Mouse (Mus musculus): Measurements from ENCODE around the gene Ogfod3.

The Ogfod3 gene

DNA sequence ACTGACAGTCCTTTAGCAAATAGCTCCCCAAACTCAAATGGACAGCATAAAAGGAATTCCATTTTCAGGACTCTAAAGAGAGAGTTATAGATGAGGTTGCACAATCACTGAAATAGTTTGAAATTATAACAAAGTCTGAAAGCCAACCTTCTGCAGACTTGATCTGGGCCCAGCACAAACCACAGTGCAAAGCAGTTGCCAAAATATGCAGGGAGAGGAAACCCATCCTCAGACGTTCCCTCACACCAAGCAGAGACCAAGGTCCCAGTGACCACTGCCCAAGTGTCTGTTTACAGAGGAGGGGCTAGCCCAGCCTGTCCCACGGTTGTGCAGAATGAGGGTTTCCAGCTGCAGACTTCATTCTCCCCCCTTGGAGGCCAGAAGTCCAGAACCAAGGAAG lies 5.9 kb downstream of the Ogfod3 start:
- DNase-seq: no peak

DNA sequence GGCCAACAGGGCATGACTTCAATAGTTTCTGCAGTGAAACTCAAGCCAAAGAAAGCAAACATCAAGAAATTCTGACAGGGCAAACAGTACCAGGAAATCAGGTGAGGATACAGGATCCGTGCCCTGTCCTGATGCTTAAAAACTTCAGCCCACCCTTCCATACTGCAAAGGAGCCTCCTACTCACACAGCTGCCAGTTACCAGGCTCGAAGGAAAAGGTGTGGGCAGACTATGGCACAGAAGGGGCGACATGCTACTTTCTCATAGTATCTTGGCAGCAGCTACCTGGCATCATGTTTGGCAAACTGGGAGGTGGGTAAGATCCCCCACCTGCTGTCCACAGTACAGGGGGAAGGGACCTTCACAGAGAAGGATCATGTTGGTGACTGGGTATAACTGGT lies 11.1 kb downstream of the Ogfod3 start:
- DNase-seq: no peak

DNA sequence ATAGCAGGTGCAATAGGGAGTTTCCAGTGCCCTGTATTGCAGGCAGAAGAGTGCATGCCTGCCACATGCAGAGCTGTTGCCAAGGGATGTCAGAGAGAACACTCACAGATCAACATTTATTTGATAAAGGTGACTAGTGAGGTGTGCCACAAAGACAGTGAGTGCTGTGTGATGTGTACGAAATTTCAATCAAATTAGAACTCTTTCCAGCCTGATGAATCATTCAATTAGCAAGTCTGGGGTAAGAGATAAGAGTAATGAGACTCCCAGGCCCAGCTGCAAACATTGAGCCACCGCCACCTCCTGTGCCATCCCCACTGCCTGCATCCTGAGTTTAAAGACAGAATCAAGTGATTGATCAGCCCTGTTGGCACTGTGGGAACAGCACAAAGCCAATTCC lies 11.8 kb downstream of the Ogfod3 start:
- no peak for DNase-seq

DNA sequence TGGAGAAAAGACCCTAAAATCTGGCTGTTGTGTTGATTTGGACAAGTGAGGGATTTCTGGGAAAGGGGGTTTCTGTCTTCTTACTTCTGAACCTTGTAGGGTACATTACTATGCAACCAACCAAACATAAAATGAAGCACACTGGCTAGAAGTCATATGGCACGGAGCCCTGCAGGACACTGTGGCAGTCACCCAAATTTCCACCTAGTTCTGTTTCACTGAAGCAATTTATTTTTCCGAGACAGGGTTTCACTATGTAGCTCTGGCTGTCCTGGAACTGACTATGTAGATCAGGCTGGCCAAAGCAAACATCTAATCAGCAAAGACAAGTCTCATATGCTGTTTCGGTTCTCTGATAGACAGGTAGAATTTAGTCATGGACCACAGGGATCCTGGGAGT lies 14.8 kb downstream of the Ogfod3 start:
- DNase-seq: peak; percentile 93

DNA sequence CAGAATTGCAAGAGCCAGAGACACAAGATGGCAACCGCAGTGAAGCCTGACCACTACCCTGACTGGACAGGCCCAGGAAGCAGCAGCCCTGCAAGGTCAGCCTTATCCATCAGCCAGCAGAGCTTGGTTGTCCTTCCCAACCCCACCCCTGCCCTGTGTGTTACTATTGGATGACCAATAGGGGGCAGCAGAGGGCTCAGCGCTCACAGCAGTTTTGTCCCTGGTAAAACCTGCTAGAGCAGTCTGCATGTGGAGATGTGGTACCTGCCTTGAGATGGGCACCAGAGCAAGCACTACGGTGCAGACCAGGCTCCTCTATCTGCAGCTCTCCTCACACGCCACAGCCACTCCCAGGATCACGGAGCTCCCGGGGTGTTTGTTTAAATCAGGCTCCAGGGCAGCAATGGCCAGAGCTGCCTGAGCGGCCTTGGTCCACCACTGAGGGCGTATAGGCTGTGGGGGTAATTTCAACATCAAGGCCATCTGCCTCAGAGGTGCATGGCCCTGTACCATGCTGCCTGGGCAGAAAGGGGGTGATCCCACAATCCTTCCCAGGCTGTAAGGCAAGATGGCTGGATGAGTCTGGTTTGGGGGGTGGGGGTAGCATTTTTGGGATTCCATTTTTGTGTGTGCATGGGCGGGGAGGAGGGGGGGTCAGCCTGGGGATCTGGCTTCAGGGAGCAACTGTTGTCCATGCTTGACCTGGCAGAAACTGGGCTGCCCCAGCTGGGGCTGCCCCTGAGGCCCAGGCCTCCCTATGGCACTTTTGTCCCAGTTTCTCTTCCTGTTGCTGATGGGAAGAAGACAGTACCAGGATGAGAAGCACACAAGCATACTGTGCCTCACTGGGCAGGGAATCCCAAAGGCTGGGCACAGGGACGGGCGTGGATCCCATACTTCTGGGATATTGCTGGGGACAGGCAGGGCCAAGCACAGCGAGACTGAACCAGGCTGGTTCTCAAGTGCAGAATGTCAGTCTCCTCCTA lies 27.9 kb downstream of the Ogfod3 start:
- DNase-seq: no peak

DNA sequence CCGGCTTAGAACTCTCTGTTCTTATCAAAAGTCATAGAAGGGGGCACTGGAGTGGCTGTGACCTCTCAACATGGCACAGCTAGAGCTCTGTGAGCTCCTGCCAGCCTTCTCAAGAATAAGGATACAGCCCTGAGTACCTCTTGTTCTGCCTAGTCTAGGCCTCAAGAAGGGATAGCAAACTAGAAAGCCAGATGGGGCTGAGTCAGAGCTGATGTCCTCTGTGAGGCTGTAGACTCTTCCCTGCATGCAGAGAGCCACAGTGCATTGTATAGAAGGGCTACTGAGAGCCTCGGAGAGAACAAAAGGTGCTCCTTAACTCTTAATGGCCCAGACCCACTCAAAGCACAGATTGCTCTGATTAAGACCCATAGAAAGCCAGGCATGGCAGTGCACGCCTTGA lies 30.3 kb downstream of the Ogfod3 start:
- no peak for DNase-seq

DNA sequence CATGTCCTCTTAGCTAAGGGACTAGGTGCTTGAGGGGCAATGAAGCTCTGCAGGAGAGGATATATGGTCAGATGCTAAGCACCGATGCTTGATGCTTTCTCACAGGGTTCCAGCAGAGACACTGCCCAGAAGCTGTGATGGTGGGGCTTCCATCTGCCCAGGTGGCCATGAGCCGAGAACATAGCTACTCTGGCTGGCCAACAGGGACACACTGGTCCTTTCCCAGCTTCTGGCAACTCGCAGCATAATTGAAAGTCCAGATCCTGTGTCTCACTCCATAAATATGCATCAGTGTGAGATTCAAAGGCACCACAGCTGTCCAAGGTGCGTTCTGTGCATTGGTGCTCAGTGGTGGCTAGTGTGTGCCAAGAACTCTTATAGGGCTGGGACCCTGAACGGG lies 31.3 kb downstream of the Ogfod3 start:
- DNase-seq: no peak

DNA sequence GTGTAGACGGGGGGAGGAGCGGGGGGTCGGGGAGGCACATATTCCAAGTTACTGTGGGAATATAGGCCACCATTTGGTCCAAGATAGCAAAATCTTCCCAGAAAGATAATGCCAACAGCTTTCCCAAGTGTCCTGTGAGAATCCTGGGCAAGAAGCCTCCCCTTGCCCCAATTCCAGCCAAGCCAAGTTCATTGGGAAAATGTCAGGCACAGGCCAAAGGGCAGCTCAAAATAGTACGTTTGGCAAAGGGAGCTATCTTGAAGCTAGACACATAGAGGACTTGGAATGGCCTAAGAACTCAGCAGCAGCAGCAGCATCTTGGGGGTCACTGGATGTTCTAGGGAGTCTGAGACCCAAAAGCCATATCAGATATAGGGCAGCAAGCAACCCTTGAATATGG lies 40.8 kb downstream of the Ogfod3 start:
- DNase-seq: no peak

DNA sequence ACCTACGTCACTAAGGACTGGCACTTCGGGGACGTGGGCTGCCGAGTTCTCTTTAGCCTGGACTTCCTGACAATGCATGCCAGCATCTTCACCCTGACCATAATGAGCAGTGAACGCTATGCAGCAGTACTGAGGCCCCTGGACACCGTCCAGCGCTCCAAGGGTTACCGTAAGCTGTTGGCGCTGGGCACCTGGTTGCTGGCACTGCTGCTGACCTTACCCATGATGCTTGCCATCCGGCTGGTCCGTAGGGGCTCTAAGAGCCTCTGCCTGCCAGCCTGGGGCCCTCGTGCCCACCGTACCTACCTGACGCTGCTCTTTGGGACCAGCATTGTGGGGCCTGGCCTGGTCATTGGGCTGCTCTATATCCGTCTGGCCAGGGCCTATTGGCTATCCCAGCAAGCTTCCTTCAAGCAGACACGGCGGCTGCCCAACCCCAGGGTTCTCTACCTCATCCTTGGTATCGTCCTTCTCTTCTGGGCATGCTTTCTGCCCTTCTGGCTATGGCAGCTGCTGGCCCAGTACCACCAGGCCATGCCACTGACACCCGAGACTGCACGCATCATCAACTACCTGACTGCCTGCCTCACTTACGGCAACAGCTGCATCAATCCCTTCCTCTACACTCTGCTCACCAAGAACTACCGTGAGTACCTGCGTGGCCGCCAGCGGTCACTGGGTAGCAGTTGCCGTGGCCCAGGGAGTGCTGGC lies 43.7 kb downstream of the Ogfod3 start:
- no peak for DNase-seq

DNA sequence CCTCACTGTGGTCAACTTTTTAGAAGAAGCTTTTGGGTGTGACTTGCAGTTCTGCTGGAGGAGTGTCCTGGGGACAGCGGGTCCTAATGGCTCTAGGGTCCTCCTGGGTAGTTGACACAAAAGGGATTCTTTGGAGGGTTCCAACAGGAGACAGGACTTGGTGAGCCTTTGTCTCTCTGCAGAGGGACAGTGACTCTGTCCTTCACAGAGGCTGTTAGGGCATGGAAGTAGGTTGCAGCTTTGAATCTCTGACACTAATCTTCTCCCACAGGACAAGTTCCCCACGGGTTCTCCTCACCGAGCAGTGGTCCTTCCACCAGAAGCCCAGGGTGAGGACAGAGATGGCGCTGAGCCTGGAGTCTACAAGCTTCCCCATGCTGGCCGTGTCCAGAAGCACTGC lies 44.5 kb downstream of the Ogfod3 start, which contains the start of gene Uts2r:
Gene Uts2r, plus strand, starts transcription at position 301 of the 400 bp plus-strand sequence.
- no peak for DNase-seq

DNA sequence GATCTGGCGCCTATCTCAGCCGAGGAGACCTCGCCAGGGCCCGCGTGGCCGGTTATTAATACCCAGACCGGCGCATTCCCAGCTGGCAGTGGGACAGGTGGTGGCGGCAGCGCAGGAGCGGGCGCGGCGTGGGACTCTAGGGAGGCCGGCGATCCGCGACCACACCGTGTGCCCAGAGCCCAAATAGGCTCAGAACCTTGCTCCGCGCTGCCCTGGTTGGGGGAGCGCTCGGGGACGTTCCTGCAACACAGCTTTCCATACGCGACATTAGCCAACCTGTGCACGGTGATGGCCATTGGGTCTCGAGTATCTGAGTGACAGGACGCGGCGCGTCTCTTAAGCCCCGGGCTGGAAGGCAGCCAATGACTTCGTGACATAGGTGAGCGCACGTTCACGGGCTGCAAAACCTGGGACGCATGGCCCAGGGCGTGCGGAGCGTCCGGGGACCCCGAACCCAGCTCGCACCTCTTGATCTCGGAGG lies 48.1 kb downstream of the Ogfod3 start:
- peak; percentile 95 for DNase-seq

DNA sequence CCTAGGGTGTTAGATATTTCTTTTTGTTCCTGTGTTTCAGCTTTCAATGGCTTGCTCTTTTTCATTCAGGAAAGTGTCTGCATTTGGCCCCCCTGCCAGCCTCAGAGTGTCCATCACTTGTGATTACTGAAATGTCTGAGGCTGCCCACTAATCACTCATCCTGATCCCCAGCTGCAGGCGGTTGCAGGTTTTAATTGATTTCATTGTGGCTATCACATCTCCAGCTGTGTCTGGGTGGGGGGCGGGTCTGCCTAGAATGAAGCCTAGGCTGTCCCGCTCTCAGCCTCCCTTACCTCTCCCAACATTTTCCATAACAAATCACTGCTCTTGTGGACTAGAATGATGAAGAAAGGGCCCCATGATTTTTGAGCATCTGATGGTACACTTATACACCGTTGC lies 50.3 kb downstream of the Ogfod3 start:
- DNase-seq: no peak

DNA sequence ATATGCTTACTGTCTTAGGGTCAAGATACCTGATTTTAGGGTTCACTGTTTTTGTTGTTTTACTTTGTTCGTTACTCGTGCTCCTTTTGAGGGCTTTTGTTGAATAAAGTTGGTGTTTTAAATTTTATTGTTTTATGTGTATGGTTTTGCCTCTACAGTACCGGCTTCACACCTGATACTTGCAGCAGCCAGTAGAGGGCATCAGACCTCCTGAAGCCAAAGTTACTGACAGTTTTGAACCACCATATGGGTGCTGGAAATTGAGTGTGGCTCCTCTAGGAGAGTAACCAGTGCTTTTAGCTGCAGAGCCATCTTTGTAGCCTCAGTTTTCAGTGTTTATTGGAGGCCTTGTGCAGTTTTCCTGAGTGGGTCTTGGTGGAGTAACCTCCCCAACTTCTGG lies 56.3 kb downstream of the Ogfod3 start:
- DNase-seq: no peak

DNA sequence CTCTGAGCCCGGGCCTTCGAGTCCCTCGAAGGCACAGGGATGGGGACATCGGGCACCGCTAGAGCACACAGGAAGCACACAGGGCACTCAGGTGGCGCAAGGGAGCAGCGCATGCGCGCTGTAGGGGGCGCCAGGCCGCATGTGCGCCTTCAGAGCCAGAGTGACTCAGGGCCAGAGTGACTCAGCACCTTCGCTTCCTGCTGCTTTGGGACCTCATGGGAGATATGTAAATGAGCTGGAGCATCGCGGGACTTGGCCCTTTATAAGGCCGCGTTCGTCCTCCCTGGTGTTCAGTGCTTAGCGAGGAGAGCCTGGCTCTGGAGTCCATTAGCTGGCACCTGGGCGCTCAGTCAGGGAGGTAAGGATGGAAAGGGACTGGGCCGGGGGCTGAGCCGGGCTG lies 58.6 kb downstream of the Ogfod3 start, which contains the start of gene Tex19.1:
Gene Tex19.1, plus strand, starts transcription at position 279 of the 400 bp plus-strand sequence.
- no peak for DNase-seq

DNA sequence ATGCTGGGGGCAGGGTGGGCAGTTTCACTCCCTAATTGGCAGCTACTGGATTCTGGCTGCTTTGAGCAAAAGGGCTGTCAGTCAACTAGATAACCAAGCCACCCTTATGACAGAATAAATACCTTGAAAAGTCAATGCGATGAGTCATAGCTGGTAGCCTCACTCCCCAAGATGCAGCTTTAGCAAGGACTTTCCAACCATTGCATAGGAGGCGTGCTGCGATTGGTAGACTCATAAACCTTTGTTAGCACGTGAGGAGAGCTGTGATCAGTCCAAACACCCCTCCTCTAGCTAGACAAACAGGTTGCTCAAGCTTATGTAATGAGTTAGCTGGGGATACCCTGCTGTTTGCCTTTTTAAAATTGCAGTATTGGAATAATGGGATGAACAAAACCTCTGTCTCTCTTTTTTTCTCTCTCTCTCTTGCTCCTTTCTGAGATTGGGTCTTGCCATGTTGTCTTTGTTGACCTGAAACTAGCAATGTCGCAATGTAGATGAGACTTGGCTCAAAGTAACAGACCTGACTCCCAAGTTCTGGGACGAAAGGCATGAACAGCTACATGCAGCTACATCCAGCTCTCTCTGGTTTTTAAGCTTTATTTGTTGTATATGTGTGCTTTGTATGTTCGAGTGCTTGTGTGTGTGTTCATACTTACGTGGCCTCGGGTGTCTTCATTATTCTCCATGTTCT lies 61.0 kb downstream of the Ogfod3 start:
- no peak for DNase-seq

DNA sequence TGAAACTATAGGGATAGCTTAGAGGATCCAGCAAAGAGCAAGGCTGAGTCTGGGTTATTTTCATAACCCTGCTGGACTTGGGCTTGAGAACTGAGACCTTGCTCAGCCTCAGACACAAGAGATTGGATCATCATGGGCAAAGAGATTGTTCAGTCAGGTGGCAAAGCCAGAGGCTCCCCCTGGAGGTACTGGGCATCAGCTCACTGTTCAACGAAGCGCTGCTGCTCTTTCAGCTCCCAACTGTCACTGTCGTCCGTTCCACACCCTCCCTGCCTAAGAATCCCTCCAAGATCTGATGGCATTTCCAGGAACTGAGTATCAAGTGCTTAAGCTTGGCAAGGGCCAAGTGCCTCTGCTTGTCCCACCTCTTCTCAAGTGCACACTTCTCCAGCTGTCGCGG lies 65.8 kb downstream of the Ogfod3 start:
- DNase-seq: no peak

DNA sequence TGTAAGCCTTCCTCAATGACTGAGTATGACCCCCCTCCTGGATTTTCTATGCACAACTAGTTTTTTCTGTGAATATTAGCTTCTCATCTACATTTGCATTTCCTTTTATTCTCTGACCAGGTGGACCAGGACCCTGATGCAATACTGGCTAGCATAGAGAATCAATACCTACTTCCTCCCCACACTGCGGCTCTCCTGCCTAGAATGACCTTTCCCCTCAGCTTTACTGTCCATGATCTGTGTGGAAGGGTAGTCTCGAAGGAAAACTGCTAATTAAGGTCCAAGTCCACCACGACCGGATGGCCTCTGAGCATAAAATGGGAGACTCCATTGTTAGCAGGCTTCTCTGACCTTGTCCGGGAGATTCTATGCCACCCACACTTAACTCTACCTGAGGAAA lies 66.8 kb downstream of the Ogfod3 start:
- DNase-seq: no peak

DNA sequence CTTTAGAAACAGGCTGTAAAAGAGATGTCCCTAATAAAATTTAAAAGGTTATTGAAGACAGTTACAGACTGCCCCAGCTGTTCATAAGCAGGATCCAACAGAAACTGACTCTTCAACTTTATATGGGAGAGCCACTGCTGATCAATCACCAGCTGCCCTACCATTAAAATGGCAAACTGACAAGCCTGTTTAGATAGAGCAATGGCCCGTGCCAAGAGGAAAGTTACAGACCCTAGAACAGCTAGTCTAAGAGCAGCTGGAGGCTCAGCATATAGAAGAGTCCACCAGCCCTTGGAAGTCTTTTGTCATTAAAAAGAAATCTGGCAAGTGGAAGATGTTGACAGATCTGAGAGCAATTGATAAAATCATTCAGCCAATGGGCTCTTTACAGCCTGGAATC lies 69.9 kb downstream of the Ogfod3 start:
- DNase-seq: no peak

DNA sequence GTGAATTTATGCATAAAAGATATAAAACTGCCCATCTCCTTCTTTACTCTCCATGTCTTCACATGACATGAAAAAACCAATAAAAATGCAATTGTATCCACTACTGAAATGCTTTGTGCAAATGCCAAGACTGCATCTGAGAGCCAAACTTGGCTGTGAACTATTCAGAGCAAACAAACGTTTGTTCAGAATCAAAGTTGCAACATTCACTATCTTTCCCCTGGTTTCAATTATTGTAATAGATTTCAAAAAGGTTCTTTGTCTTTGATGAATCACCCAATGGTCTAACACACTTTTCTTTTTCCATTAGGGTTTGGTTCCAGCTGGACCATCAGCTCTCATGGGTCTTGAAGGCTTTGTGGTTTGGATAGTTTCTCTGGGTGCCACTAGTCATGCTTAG lies 74.9 kb downstream of the Ogfod3 start:
- DNase-seq: no peak
